Mouse (Mus musculus): Measurements from ENCODE around the gene Gm20388. TPM values are rescaled to one million over a fixed set of nuclear protein-coding genes. Genes with fewer than 3 reads are reported as not detected.

Gene Gm20388
- polyA plus RNA-seq, 1 experiment from 2014 or later: not detected

GRCm38 (mm10) chr8:122443262-122444006, 2532.8 kb downstream of the Gm20388 start, which contains the start of gene Mvd:
Gene Mvd (minus strand): TSS chr8:122443422.
- peak within 1 kb of the TSS; percentile 99 for H3K27ac ChIP-seq (replicated peaks)
- H3K9me3 ChIP-seq: no peaks in the 10 kb centered on the region
- H3K4me2 ChIP-seq: peak within 1 kb of the TSS; percentile 100
- peak within 1 kb of the TSS; percentile 92 for H3K9ac ChIP-seq
- H3K4me1 ChIP-seq: peaks cover 31% of the 10 kb centered on the region
- H3K4me3 ChIP-seq: peak within 1 kb of the TSS; percentile 82
- WGBS: under 1% methylated on average over 47 of the region's 47 CpGs
- peak; percentile 95 for ATAC-seq (ENCODE audit: extremely low read depth, insufficient number of reproducible peaks, low FRiP score, low TSS enrichment)
- peaks cover 8% of the 10 kb centered on the region for H3K36me3 ChIP-seq
- no peaks in the 10 kb centered on the region for H3K27me3 ChIP-seq (replicated peaks)

GRCm38 (mm10) chr8:122444058-122444748, 2533.6 kb downstream of the Gm20388 start:
- 9% methylated on average over 19 of the region's 19 CpGs for WGBS
- peaks cover 7% of the 10 kb centered on the region for H3K36me3 ChIP-seq
- H3K9ac ChIP-seq: peak overlapping the region; percentile 92
- H3K4me3 ChIP-seq: peak overlapping the region; percentile 82
- H3K27me3 ChIP-seq (replicated peaks): no peaks in the 10 kb centered on the region
- H3K4me2 ChIP-seq: peak overlapping the region; percentile 100
- H3K27ac ChIP-seq (replicated peaks): peak overlapping the region; percentile 99
- H3K4me1 ChIP-seq: peaks cover 30% of the 10 kb centered on the region
- 0 out of 2 replicates have a peak, but pooled peaks have one; percentile 15 for ATAC-seq (ENCODE audit: extremely low read depth, insufficient number of reproducible peaks, low FRiP score, low TSS enrichment)
- no peaks in the 10 kb centered on the region for H3K9me3 ChIP-seq

- WGBS: 52% methylated on average over 3 of the region's 3 CpGs
- Histone ChIP-seq H3K27ac (replicated peaks) (peak overlapping the region; percentile 99), H3K36me3 (no peaks in the 10 kb centered on the region), H3K9me3 (no peaks in the 10 kb centered on the region), H3K27me3 (replicated peaks) (no peaks in the 10 kb centered on the region), H3K9ac (peak overlapping the region; percentile 92), H3K4me3 (peak overlapping the region; percentile 82), H3K4me1 (peaks cover 34% of the 10 kb centered on the region), H3K4me2 (peak overlapping the region; percentile 100)
- ATAC-seq (ENCODE audit: extremely low read depth, insufficient number of reproducible peaks, low FRiP score, low TSS enrichment): no peak
These were observed 2534.6 kb downstream of the Gm20388 start for GRCm38 (mm10) chr8:122445203-122445602.

- Histone ChIP-seq H3K4me2 (peak overlapping the region; percentile 34), H3K4me1 (peaks cover 39% of the 10 kb centered on the region)
- peak; percentile 62; the same call in 1 of the 2 replicates for ATAC-seq (ENCODE audit: extremely low read depth, insufficient number of reproducible peaks, low FRiP score, low TSS enrichment)
These were observed 2540.6 kb downstream of the Gm20388 start for GRCm38 (mm10) chr8:122451161-122451703.

GRCm38 (mm10) chr8:122452154-122452553, 2541.5 kb downstream of the Gm20388 start:
- H3K27me3 ChIP-seq (replicated peaks): peaks cover 12% of the 10 kb centered on the region; the same call in 1 of the 2 replicates
- no peak overlapping the region for H3K9ac ChIP-seq
- H3K9me3 ChIP-seq: no peaks in the 10 kb centered on the region
- no peak for ATAC-seq (ENCODE audit: extremely low read depth, insufficient number of reproducible peaks, low FRiP score, low TSS enrichment)
- no peaks in the 10 kb centered on the region for H3K36me3 ChIP-seq
- peak overlapping the region; percentile 23; the same call in 1 of the 2 replicates for H3K4me2 ChIP-seq
- no peak overlapping the region for H3K4me3 ChIP-seq
- WGBS: 45% methylated on average over 10 of the region's 10 CpGs
- H3K27ac ChIP-seq (replicated peaks): peak overlapping the region; percentile 92
- H3K4me1 ChIP-seq: peaks cover 41% of the 10 kb centered on the region

More at GRCm38 (mm10) chr8:122451161-122451703, 2540.6 kb downstream of the Gm20388 start:
- no peaks in the 10 kb centered on the region for H3K9me3 ChIP-seq
- H3K27me3 ChIP-seq (replicated peaks): peaks cover 5% of the 10 kb centered on the region; the same call in 1 of the 2 replicates
- peak overlapping the region; percentile 11; the same call in 1 of the 2 replicates for H3K9ac ChIP-seq
- peak overlapping the region; percentile 92 for H3K27ac ChIP-seq (replicated peaks)
- H3K4me3 ChIP-seq: no peak overlapping the region
- 31% methylated on average over 7 of the region's 7 CpGs for WGBS
- no peaks in the 10 kb centered on the region for H3K36me3 ChIP-seq

- no peak for ATAC-seq (ENCODE audit: extremely low read depth, insufficient number of reproducible peaks, low FRiP score, low TSS enrichment)
- peaks cover 34% of the 10 kb centered on the region for H3K27me3 ChIP-seq (replicated peaks)
- peaks cover 50% of the 10 kb centered on the region for H3K4me1 ChIP-seq
- 82% methylated on average over 6 of the region's 6 CpGs for WGBS
- H3K4me2 ChIP-seq: no peak overlapping the region
- no peak overlapping the region for H3K9ac ChIP-seq
- H3K9me3 ChIP-seq: no peaks in the 10 kb centered on the region
- H3K36me3 ChIP-seq: no peaks in the 10 kb centered on the region
- H3K4me3 ChIP-seq: no peak overlapping the region
- no peak overlapping the region for H3K27ac ChIP-seq (replicated peaks)
These were observed 2543.8 kb downstream of the Gm20388 start for GRCm38 (mm10) chr8:122454409-122454808.

GRCm38 (mm10) chr8:122457171-122457570, 2546.5 kb downstream of the Gm20388 start:
- ATAC-seq (ENCODE audit: extremely low read depth, insufficient number of reproducible peaks, low FRiP score, low TSS enrichment): no peak
- no peak overlapping the region; the same call in 1 of the 2 replicates for H3K9ac ChIP-seq
- 49% methylated on average over 11 of the region's 11 CpGs for whole genome bisulfite sequencing
- H3K27ac ChIP-seq (replicated peaks): no peak overlapping the region
- peaks cover 62% of the 10 kb centered on the region for H3K27me3 ChIP-seq (replicated peaks)
- H3K4me1 ChIP-seq: peaks cover 54% of the 10 kb centered on the region
- no peak overlapping the region for H3K4me3 ChIP-seq
- no peaks in the 10 kb centered on the region for H3K9me3 ChIP-seq
- no peaks in the 10 kb centered on the region for H3K36me3 ChIP-seq
- H3K4me2 ChIP-seq: no peak overlapping the region

- no peaks in the 10 kb centered on the region for H3K36me3 ChIP-seq
- no peak overlapping the region; the same call in 1 of the 2 replicates for H3K9ac ChIP-seq
- no peak for ATAC-seq (ENCODE audit: extremely low read depth, insufficient number of reproducible peaks, low FRiP score, low TSS enrichment)
- WGBS: 54% methylated on average over 6 of the region's 6 CpGs
- H3K9me3 ChIP-seq: no peaks in the 10 kb centered on the region
- peak overlapping the region; percentile 76 for H3K4me2 ChIP-seq
- peaks cover 66% of the 10 kb centered on the region for H3K27me3 ChIP-seq (replicated peaks)
- no peak overlapping the region for H3K27ac ChIP-seq (replicated peaks)
- no peak overlapping the region for H3K4me3 ChIP-seq
- H3K4me1 ChIP-seq: peaks cover 60% of the 10 kb centered on the region
These were observed 2548.7 kb downstream of the Gm20388 start for GRCm38 (mm10) chr8:122459218-122459900.

- 32% methylated on average over 7 of the region's 7 CpGs for WGBS
- Histone ChIP-seq H3K4me2 (peak overlapping the region; percentile 76), H3K4me3 (peak overlapping the region; percentile 52), H3K36me3 (peaks cover under 1% of the 10 kb centered on the region; the same call in 1 of the 2 replicates), H3K4me1 (peaks cover 67% of the 10 kb centered on the region), H3K27ac (replicated peaks) (no peak overlapping the region), H3K9ac (peak overlapping the region; percentile 77), H3K9me3 (no peaks in the 10 kb centered on the region), H3K27me3 (replicated peaks) (peaks cover 66% of the 10 kb centered on the region)
- ATAC-seq (ENCODE audit: extremely low read depth, insufficient number of reproducible peaks, low FRiP score, low TSS enrichment): no peak
These were observed 2549.3 kb downstream of the Gm20388 start for GRCm38 (mm10) chr8:122459990-122460389.

- peak within 1 kb of the TSS; percentile 52 for H3K4me3 ChIP-seq
- peaks cover 8% of the 10 kb centered on the region for H3K36me3 ChIP-seq
- H3K27me3 ChIP-seq (replicated peaks): peaks cover 62% of the 10 kb centered on the region
- H3K4me1 ChIP-seq: peaks cover 69% of the 10 kb centered on the region
- peak within 1 kb of the TSS; percentile 76 for H3K4me2 ChIP-seq
- ATAC-seq (ENCODE audit: extremely low read depth, insufficient number of reproducible peaks, low FRiP score, low TSS enrichment): peak; percentile 27; the same call in 1 of the 2 replicates
- H3K27ac ChIP-seq (replicated peaks): no peak within 1 kb of the TSS
- peak within 1 kb of the TSS; percentile 77 for H3K9ac ChIP-seq
- no peaks in the 10 kb centered on the region for H3K9me3 ChIP-seq
- WGBS: 4% methylated on average over 56 of the region's 56 CpGs
These were observed 2550.2 kb downstream of the Gm20388 start, which contains the start of gene Snai3 for GRCm38 (mm10) chr8:122460524-122461472. Gene Snai3 (minus strand): TSS chr8:122460733.

All from heart, embryonic 13.5 days (tissue).